Mouse (Mus musculus) midbrain, embryonic 14.5 days (tissue): ENCODE measurements at regions not wholly inside any gene's neighbourhood (a gene's known extent, or its start where the extent isn't known, plus 50 kb on each side); places are given as distances from the start of the nearest gene placed in this dataset.

Experiments
- ATAC-seq: fragments of 200-750 bp; cut with Nextera tagmentation; 2 replicates; pipeline ENCODE4 v1.8.0; 2017; ENCODE audit warnings: moderate number of reproducible peaks, moderate library complexity; ENCODE audit not compliant: low FRiP score, low TSS enrichment
- DNase-seq: peaks from one replicate; pipeline ENCODE4 v3.0.0-alpha.2; 2015
- H3K27ac ChIP-seq: fragments of 300-500 bp; sonication (generic); replicated peaks from 2 replicates; pipeline ENCODE4 v1.5.1; 2014; ENCODE audit warnings: mild to moderate bottlenecking, low read depth, low read length, moderate library complexity
- H3K27me3 ChIP-seq: fragments of 300-500 bp; sonication (generic); 2 replicates; pipeline ENCODE4 v1.6.1; 2014; ENCODE audit warnings: low read length, control low read depth, mixed read lengths; ENCODE audit not compliant: control insufficient read depth, insufficient read depth
- H3K36me3 ChIP-seq: fragments of 300-500 bp; sonication (generic); 2 replicates; pipeline ENCODE4 v1.6.1; 2014; ENCODE audit warnings: low read length, control low read depth; ENCODE audit not compliant: control insufficient read depth, insufficient read depth
- H3K4me1 ChIP-seq: fragments of 300-500 bp; sonication (generic); 2 replicates; pipeline ENCODE4 v1.6.1; 2014; ENCODE audit warnings: mild to moderate bottlenecking, antibody characterized with exemption, low read length, control low read depth; ENCODE audit not compliant: control insufficient read depth, insufficient read depth
- H3K4me2 ChIP-seq: fragments of 300-500 bp; sonication (generic); 2 replicates; pipeline ENCODE4 v1.6.1; 2014; ENCODE audit warnings: mild to moderate bottlenecking, low read length, moderate library complexity
- H3K4me3 ChIP-seq: fragments of 300-500 bp; sonication (generic); replicated peaks from 2 replicates; pipeline ENCODE4 v1.5.1; 2014; ENCODE audit warnings: low read depth, low read length
- H3K9ac ChIP-seq: fragments of 300-500 bp; sonication (generic); replicated peaks from 2 replicates; pipeline ENCODE4 v1.6.1; 2014; ENCODE audit warnings: mild to moderate bottlenecking, low read length, moderate library complexity
- H3K9me3 ChIP-seq: fragments of 300-500 bp; sonication (generic); 2 replicates; pipeline ENCODE4 v1.6.1; 2016; ENCODE audit warnings: low read length, control low read depth, mixed read lengths; ENCODE audit not compliant: control insufficient read depth
- WGBS: fragments of 180-500 bp; shearing (Covaris S2); extraction: QIAGEN DNeasy Blood & Tissue Kit; methylation state at CpG from one replicate; pipeline ENCODE4 v1.1.7; 2014; 5-methylcytosine and 5-hydroxymethylcytosine counted together

DNA sequence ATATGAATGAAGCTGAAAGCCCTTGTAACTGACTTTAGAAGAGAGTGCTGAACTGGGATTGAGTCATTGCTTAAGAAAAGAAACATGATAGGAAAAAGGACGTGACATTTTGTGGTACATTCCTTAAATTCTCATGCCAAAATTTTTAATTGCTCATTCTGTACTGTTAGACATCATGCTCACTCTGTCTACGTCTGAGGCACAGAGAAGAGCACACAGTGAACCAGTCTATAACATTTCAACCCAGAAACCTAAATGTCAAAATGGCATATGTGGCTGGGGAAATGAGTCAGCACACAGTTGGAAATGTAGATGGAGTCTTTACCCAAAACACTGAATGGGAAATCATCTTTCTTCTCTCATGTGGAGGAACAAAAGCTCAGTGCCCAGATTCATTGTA is 77.9 kb upstream of the Col11a1 start:
- ATAC-seq (no peak), DNase-seq (no peak)
- H3K4me3 ChIP-seq, result no peak overlapping the region
- no peak overlapping the region for H3K27ac ChIP-seq
- H3K4me2 ChIP-seq, result no peak overlapping the region
- H3K9me3 ChIP-seq, result no peaks in the 10 kb centered on the region
- H3K36me3 ChIP-seq, result no peaks in the 10 kb centered on the region
- 85% methylated on average over 2 of the region's 2 CpGs for WGBS
- no peaks in the 10 kb centered on the region for H3K4me1 ChIP-seq
- no peak overlapping the region for H3K9ac ChIP-seq
- H3K27me3 ChIP-seq, result no peaks in the 10 kb centered on the region

GRCm38 (mm10) chr3:113953113-113953512 is 77.2 kb upstream of the Col11a1 start:
- Histone ChIP-seq H3K27me3 (no peaks in the 10 kb centered on the region), H3K9me3 (no peaks in the 10 kb centered on the region), H3K4me3 (no peak overlapping the region), H3K9ac (no peak overlapping the region), H3K27ac (no peak overlapping the region), H3K4me1 (no peaks in the 10 kb centered on the region), H3K4me2 (no peak overlapping the region), H3K36me3 (no peaks in the 10 kb centered on the region)
- WGBS, result 93% methylated on average over 1 of the region's 1 CpGs
- DNase-seq (no peak), ATAC-seq (no peak)

GRCm38 (mm10) chr3:113954486-113954885 is 75.9 kb upstream of the Col11a1 start:
- Histone ChIP-seq H3K4me3 (no peak overlapping the region), H3K27me3 (no peaks in the 10 kb centered on the region), H3K27ac (no peak overlapping the region)

GRCm38 (mm10) chr3:113960080-113960479 is 70.3 kb upstream of the Col11a1 start:
- H3K27me3 ChIP-seq, result no peaks in the 10 kb centered on the region
- H3K4me3 ChIP-seq, result no peak overlapping the region
- WGBS, result 79% methylated on average over 2 of the region's 2 CpGs
- no peaks in the 10 kb centered on the region for H3K36me3 ChIP-seq
- no peaks in the 10 kb centered on the region for H3K4me1 ChIP-seq
- H3K4me2 ChIP-seq, result no peak overlapping the region
- no peak overlapping the region for H3K27ac ChIP-seq
- H3K9ac ChIP-seq, result no peak overlapping the region
- H3K9me3 ChIP-seq, result no peaks in the 10 kb centered on the region
- DNase-seq (no peak), ATAC-seq (no peak)

More at GRCm38 (mm10) chr3:113954486-113954885, 75.9 kb upstream of the Col11a1 start:
- Histone ChIP-seq H3K9me3 (no peaks in the 10 kb centered on the region), H3K4me2 (no peak overlapping the region), H3K9ac (no peak overlapping the region), H3K4me1 (no peaks in the 10 kb centered on the region), H3K36me3 (no peaks in the 10 kb centered on the region)
- DNase-seq (no peak), ATAC-seq (no peak)
